Mouse (Mus musculus) bone marrow, adult 2 months (tissue): ENCODE data around the gene Coa3. TPM values are rescaled to one million over a fixed set of nuclear protein-coding genes. Genes with fewer than 3 reads are reported as not detected.
"Not testable (repeated sequence)": the region's sequence is repeated elsewhere in the genome, so short reads cannot be mapped to it uniquely, and the experiment has no call there.

Experiments used
- H3K27ac ChIP-seq: fragments of 200-500 bp; 2 replicates; pipeline ENCODE4 v1.5.1; 2012; ENCODE audit warnings: low read depth, mild to moderate bottlenecking, control low read depth, inconsistent platforms, low read length; ENCODE audit not compliant: control insufficient read depth, poor library complexity, insufficient read depth
- H3K4me1 ChIP-seq: fragments of 200-500 bp; 2 replicates; pipeline ENCODE4 v1.6.1; 2011; ENCODE audit warnings: low read length; ENCODE audit not compliant: control insufficient read depth, insufficient read depth
- H3K4me3 ChIP-seq: fragments of 200-500 bp; replicated peaks from 2 replicates; pipeline ENCODE3; 2011; ENCODE audit warnings: mild to moderate bottlenecking, low read depth, low read length, control low read depth; ENCODE audit not compliant: control insufficient read depth
- CTCF ChIP-seq: fragments of 200-500 bp; IDR thresholded peaks from 2 replicates; pipeline ENCODE4 v1.5.1; 2011; ENCODE audit warnings: low read length, control low read depth; ENCODE audit not compliant: control insufficient read depth, insufficient read depth
- POLR2A ChIP-seq: fragments of 200-500 bp; IDR thresholded peaks from 2 replicates; pipeline ENCODE4 v1.6.1; 2011; ENCODE audit warnings: low read depth, mild to moderate bottlenecking, control low read depth, low read length, borderline replicate concordance; ENCODE audit not compliant: control insufficient read depth
- WGBS: fragments of 180-500 bp; shearing (Covaris S2); methylation state at CpG from one replicate; pipeline ENCODE4 v1.1.7; 2018; 5-methylcytosine and 5-hydroxymethylcytosine counted together
- polyA plus RNA-seq: library from polyadenylated mRNA; stranded (reverse); fragments of >200 nt; gene quantifications from 2 replicates; pipeline ENCODE4 v1.2.4, GENCODE M21; 2011; ENCODE audit warnings: low replicate concordance; ENCODE audit not compliant: missing spikeins, insufficient read depth, insufficient read length

Gene Coa3
- 34.2 and 61.9 TPM in 2 replicates for polyA plus RNA-seq

GRCm38 (mm10) chr11:101278223-101279192 is at the start of gene Coa3, which contains the start of gene Cntd1:
Gene Coa3, minus strand, starts transcription at chr11:101279114.
Gene Cntd1, plus strand, starts transcription at chr11:101279012.
- peak within 1 kb of the TSS; percentile 97 for H3K4me3 ChIP-seq
- peak within 1 kb of the TSS; percentile 43 for H3K27ac ChIP-seq
- peaks cover 3% of the 10 kb centered on the region for H3K4me1 ChIP-seq
- TF ChIP-seq POLR2A, result peak; percentile 72; the same call in 1 of the 2 replicates
- TF ChIP-seq CTCF, result no peak
- WGBS, result 3% methylated on average over 45 of the region's 45 CpGs

GRCm38 (mm10) chr11:101327311-101327710 is 48.4 kb upstream of the Coa3 start:
- Histone ChIP-seq H3K4me3 (no peak overlapping the region), H3K4me1 (no peaks in the 10 kb centered on the region), H3K27ac (no peak overlapping the region)
- 71% methylated on average over 3 of the region's 3 CpGs for WGBS
- no peak for TF ChIP-seq CTCF
- TF ChIP-seq POLR2A, result no peak

GRCm38 (mm10) chr11:101326147-101326546 is 47.2 kb upstream of the Coa3 start:
- no peaks in the 10 kb centered on the region for H3K4me1 ChIP-seq
- WGBS, result 90% methylated on average over 11 of the region's 11 CpGs
- TF ChIP-seq POLR2A, result no peak
- H3K4me3 ChIP-seq, result no peak overlapping the region
- H3K27ac ChIP-seq, result no peak overlapping the region

- WGBS, result 88% methylated on average over 11 of the region's 11 CpGs
- H3K4me3 ChIP-seq, H3K27ac ChIP-seq, H3K4me1 ChIP-seq: not testable (repeated sequence)
Measured at GRCm38 (mm10) chr11:101325201-101325600, 46.3 kb upstream of the Coa3 start.

GRCm38 (mm10) chr11:101324763-101325162 is 45.8 kb upstream of the Coa3 start, which contains the start of gene Aoc2:
Gene Aoc2, plus strand, starts transcription at chr11:101325063.
- Histone ChIP-seq H3K4me1 (no peaks in the 10 kb centered on the region), H3K27ac (no peak within 1 kb of the TSS), H3K4me3 (no peak within 1 kb of the TSS)
- WGBS, result 83% methylated on average over 5 of the region's 5 CpGs
- TF ChIP-seq POLR2A, result no peak
- no peak for TF ChIP-seq CTCF

GRCm38 (mm10) chr11:101323609-101324008 is 44.7 kb upstream of the Coa3 start:
- 30% methylated on average over 4 of the region's 4 CpGs for WGBS
- no peaks in the 10 kb centered on the region for H3K4me1 ChIP-seq
- TF ChIP-seq CTCF (peak; percentile 77), POLR2A (no peak)
- H3K27ac ChIP-seq, result no peak overlapping the region
- no peak overlapping the region for H3K4me3 ChIP-seq

GRCm38 (mm10) chr11:101316501-101316917 is 37.6 kb upstream of the Coa3 start:
- under 1% methylated on average over 17 of the region's 17 CpGs for WGBS
- H3K4me1 ChIP-seq, result peaks cover 3% of the 10 kb centered on the region; the same call in 1 of the 2 replicates
- no peak for TF ChIP-seq CTCF
- TF ChIP-seq POLR2A, result no peak
- peak overlapping the region; percentile 97 for H3K4me3 ChIP-seq
- H3K27ac ChIP-seq, result peak overlapping the region; percentile 97

- Histone ChIP-seq H3K4me3 (peak within 1 kb of the TSS; percentile 97), H3K27ac (peak within 1 kb of the TSS; percentile 97), H3K4me1 (peaks cover 3% of the 10 kb centered on the region; the same call in 1 of the 2 replicates)
- WGBS, result under 1% methylated on average over 62 of the region's 62 CpGs
- TF ChIP-seq CTCF, result no peak
- peak; percentile 94; the same call in 1 of the 2 replicates for TF ChIP-seq POLR2A
Measured at GRCm38 (mm10) chr11:101315665-101316500, 37.0 kb upstream of the Coa3 start, which contains the start of gene Psme3. Gene Psme3, plus strand, starts transcription at chr11:101316213.
